Comparison of ENCODE assay signal across 15 mouse cellular contexts in the genomic region with DNA sequence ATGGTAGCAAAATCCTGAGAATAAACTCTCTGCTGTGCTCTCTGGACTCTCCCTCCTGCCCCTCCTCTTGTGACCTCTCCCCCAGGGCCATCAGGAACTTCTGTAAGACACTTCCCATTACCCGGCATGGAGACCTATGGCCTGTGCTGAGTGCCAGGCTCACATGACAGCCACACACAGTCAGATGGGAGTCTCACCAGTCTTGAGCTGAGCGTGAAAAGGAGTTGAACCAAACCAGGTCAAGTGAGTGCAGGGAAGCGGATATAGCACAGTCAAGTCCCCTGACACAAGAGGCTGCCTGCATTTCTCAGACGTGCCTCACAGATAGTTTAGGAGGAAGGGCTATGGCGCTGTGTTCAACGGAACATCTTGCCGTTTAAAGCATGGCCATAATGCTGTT.
"Had no signal": no experiment of that assay in that cellular context is flagged by ENCODE, and none has a peak within 500 bp of the region (broad histone marks: within the 10 kb centered on the region; RNA-seq: fewer than 3 reads in every experiment).

No protein-coding gene starts in this region.

- H3K4me1 ChIP-seq: stomach, embryonic 15.5 days had no signal

- H3K4me3 ChIP-seq: neural tube, embryonic 12.5 days; neural tube, embryonic 13.5 days; neural tube, embryonic 15.5 days; stomach, embryonic 15.5 days had no signal

- H3K9ac ChIP-seq: neural tube, embryonic 12.5 days; neural tube, embryonic 13.5 days; neural tube, embryonic 15.5 days; stomach, embryonic 15.5 days had no signal

- H3K4me2 ChIP-seq: neural tube, embryonic 12.5 days; neural tube, embryonic 13.5 days; neural tube, embryonic 15.5 days; stomach, embryonic 15.5 days had no signal

- H3K27me3 ChIP-seq: neural tube, embryonic 12.5 days; neural tube, embryonic 13.5 days; neural tube, embryonic 15.5 days; stomach, embryonic 15.5 days had no signal

- DNase-seq: right cerebral cortex, adult 18-20 months; right cerebral cortex, postnatal 14 days; right cerebral cortex, postnatal 25 days; right cerebral cortex, postnatal 4 days; thymus, adult 18-20 months; thymus, adult 2 months; thymus, postnatal 14 days; thymus, postnatal 25 days; thymus, postnatal 36 days; thymus, postnatal 4 days had no signal

- H3K36me3 ChIP-seq: neural tube, embryonic 12.5 days; neural tube, embryonic 13.5 days; neural tube, embryonic 15.5 days; stomach, embryonic 15.5 days had no signal

- H3K9me3 ChIP-seq: neural tube, embryonic 12.5 days; neural tube, embryonic 13.5 days; neural tube, embryonic 15.5 days; stomach, embryonic 15.5 days had no signal

- H3K27ac ChIP-seq: neural tube, embryonic 12.5 days; neural tube, embryonic 13.5 days; neural tube, embryonic 15.5 days; stomach, embryonic 15.5 days; stomach, postnatal 0 days had no signal
